28 mouse cellular contexts compared by ENCODE assay signal in the genomic region with DNA sequence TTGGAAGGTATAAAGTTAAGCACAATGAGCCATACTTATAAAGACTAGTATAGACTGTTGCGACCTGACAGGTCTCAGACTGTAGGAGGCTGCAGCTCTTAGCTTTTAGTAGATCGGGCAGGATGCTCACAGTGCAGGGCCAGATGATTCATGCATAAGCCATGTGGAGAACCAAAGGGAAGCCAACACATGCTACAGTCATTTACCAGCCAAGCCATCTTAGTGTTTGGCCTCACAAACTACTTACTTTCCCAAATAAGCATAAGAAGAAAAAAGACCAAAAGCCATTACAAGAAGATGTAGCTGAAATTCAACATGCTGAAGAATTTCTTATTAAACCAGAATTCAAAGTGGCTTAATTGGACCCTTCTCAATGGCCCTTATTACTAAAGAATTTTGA.
DNase-seq lines count a peak whose midpoint lies in the region; ATAC-seq and TF ChIP-seq lines count a peak whose summit lies in the region.
"Had no signal": no experiment of that assay in that cellular context is flagged by ENCODE, and none has a peak within 500 bp of the region (broad histone marks: within the 10 kb centered on the region; RNA-seq: fewer than 3 reads in every experiment).

No protein-coding gene starts in this region.

- 81% methylated on average over 2 of the region's 2 CpGs for WGBS in liver, postnatal 0 days (ENCODE audit: insufficient replicate concordance)

- no peaks in the 10 kb centered on the region for H3K27me3 ChIP-seq in liver, postnatal 0 days (ENCODE audit: insufficient read depth, low read length)
- H3K27me3 ChIP-seq: embryonic facial prominence, embryonic 12.5 days; embryonic facial prominence, embryonic 15.5 days; forebrain, embryonic 13.5 days; heart, embryonic 12.5 days; heart, embryonic 15.5 days; hindbrain, embryonic 13.5 days had no signal

- H3K4me1 ChIP-seq in embryonic fibroblast, embryonic 13.5 days (ENCODE audit: control insufficient read depth, insufficient read depth, low read length), result peaks cover 5% of the 10 kb centered on the region
- no peaks in the 10 kb centered on the region for H3K4me1 ChIP-seq in liver, postnatal 0 days (ENCODE audit: insufficient read depth)
- H3K4me1 ChIP-seq: embryonic facial prominence, embryonic 12.5 days; embryonic facial prominence, embryonic 15.5 days; forebrain, embryonic 10.5 days; forebrain, embryonic 13.5 days; heart, embryonic 12.5 days; heart, embryonic 15.5 days; hindbrain, embryonic 10.5 days; hindbrain, embryonic 13.5 days had no signal

- TF ChIP-seq CTCF in embryonic fibroblast, embryonic 13.5 days (IDR thresholded peaks at IDR 0.05; ENCODE audit: borderline replicate concordance, insufficient read depth, low read length), result no peak
- no peak for TF ChIP-seq CTCF in liver, postnatal 0 days (IDR thresholded peaks at IDR 0.05; ENCODE audit: low read depth)

- peak; percentile 3 to 10 for DNase-seq in cerebellum, postnatal 14 days
- no peak for DNase-seq in cerebellum, adult 18-20 months
- peak; percentile 63 for DNase-seq in 3134 (ENCODE audit: extremely low read depth, insufficient read length, low spot score)
- DNase-seq in Muller cell, postnatal 12 days (ENCODE audit: inconsistent ontology term), result peak; percentile 61
- no peak for DNase-seq in urinary bladder, postnatal 25 days (ENCODE audit: low spot score)
- no peak for DNase-seq in liver, postnatal 0 days
- DNase-seq: adrenal gland, adult 2 months; adrenal gland, postnatal 25 days; cerebellum, adult 11 months; cerebellum, adult 9-11 months; gastrocnemius, postnatal 25 days; heart, adult 18-20 months; heart, postnatal 10 days; heart, postnatal 36 days; kidney, adult 18-20 months; kidney, adult 9 months had no signal

- H3K4me3 ChIP-seq in embryonic fibroblast, embryonic 13.5 days (ENCODE audit: insufficient read depth, low read length), result no peak overlapping the region
- H3K4me3 ChIP-seq in liver, postnatal 0 days (ENCODE audit: low read depth, low read length), result no peak overlapping the region
- H3K4me3 ChIP-seq: embryonic facial prominence, embryonic 12.5 days; embryonic facial prominence, embryonic 15.5 days; erythroblast, embryonic 14.5 days; forebrain, embryonic 10.5 days; forebrain, embryonic 13.5 days; heart, embryonic 12.5 days; heart, embryonic 15.5 days; hindbrain, embryonic 10.5 days; hindbrain, embryonic 13.5 days had no signal

- no peak overlapping the region for H3K4me2 ChIP-seq in liver, postnatal 0 days (ENCODE audit: low read depth, low read length)
- H3K4me2 ChIP-seq: embryonic facial prominence, embryonic 12.5 days; embryonic facial prominence, embryonic 15.5 days; forebrain, embryonic 13.5 days; heart, embryonic 12.5 days; heart, embryonic 15.5 days; hindbrain, embryonic 13.5 days had no signal

- peaks cover 2% of the 10 kb centered on the region; the same call in 1 of the 2 replicates for H3K9me3 ChIP-seq in liver, postnatal 0 days (ENCODE audit: low read length)
- H3K9me3 ChIP-seq: embryonic facial prominence, embryonic 12.5 days; embryonic facial prominence, embryonic 15.5 days; forebrain, embryonic 10.5 days; forebrain, embryonic 13.5 days; heart, embryonic 15.5 days; hindbrain, embryonic 10.5 days; hindbrain, embryonic 13.5 days had no signal

- H3K27ac ChIP-seq in embryonic fibroblast, embryonic 13.5 days (ENCODE audit: insufficient read depth, low read length), result peak overlapping the region; percentile 95
- H3K27ac ChIP-seq in liver, postnatal 0 days (ENCODE audit: low read depth), result no peak overlapping the region
- H3K27ac ChIP-seq: embryonic facial prominence, embryonic 12.5 days; embryonic facial prominence, embryonic 15.5 days; forebrain, embryonic 10.5 days; forebrain, embryonic 13.5 days; heart, embryonic 15.5 days; hindbrain, embryonic 10.5 days; hindbrain, embryonic 13.5 days had no signal

- TF ChIP-seq EP300 in liver, postnatal 0 days (IDR thresholded peaks at IDR 0.05; ENCODE audit: low read depth), result no peak

- no peaks in the 10 kb centered on the region for H3K36me3 ChIP-seq in liver, postnatal 0 days (replicated peaks; ENCODE audit: insufficient read depth, low read length)
- H3K36me3 ChIP-seq: embryonic facial prominence, embryonic 12.5 days; embryonic facial prominence, embryonic 15.5 days; forebrain, embryonic 10.5 days; heart, embryonic 12.5 days; heart, embryonic 15.5 days; hindbrain, embryonic 10.5 days; hindbrain, embryonic 13.5 days had no signal

- no peak for TF ChIP-seq POLR2A in embryonic fibroblast, embryonic 13.5 days (IDR thresholded peaks at IDR 0.05; ENCODE audit: low read depth, low read length)

- H3K9ac ChIP-seq in liver, postnatal 0 days (replicated peaks), result no peak overlapping the region
- H3K9ac ChIP-seq: embryonic facial prominence, embryonic 12.5 days; embryonic facial prominence, embryonic 15.5 days; forebrain, embryonic 13.5 days; heart, embryonic 12.5 days; heart, embryonic 15.5 days; hindbrain, embryonic 13.5 days had no signal

- no peak for ATAC-seq in liver, postnatal 0 days
- ATAC-seq: forebrain, embryonic 13.5 days; hindbrain, embryonic 16.5 days; intestine, embryonic 16.5 days had no signal

Comparison
In these comparisons a context has a peak if more than half of its experiments do, and no peak if none do; other contexts are left out.
1. DNase-seq: peak in cerebellum, postnatal 14 days (2 of 2), 3134 (single experiment) and Muller cell, postnatal 12 days (single experiment); none in cerebellum, adult 18-20 months (0 of 2), urinary bladder, postnatal 25 days (single experiment) and liver, postnatal 0 days (single experiment).